Mouse (Mus musculus): ENCODE measurements around the gene Galm.

DNA sequence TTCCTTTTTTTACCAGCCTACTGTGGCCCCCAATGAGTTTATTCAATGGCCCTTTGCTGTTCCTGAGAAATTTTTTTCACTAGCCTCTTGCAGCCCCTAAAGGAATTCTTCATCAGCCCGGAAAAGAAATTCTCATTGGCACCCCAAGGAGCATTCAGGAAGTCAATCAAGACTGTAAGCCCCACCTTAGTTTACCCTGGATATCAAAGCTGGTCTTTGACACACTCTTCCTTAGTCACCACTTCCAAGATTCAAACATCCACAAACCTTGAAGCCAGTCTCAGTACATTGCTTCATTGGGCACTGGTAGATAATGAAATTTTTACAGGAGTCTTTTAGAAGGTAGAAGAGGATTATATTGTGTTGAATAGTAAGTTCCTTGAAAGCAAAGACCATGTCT is 5.4 kb upstream of the Galm start:
- TF ChIP-seq CTCF (IDR thresholded peaks at IDR 0.05; ENCODE audit: control insufficient read depth, insufficient read depth, insufficient replicate concordance, low read depth, low read length) (no peak), POLR2A (IDR thresholded peaks at IDR 0.05; ENCODE audit: control insufficient read depth, low read depth, low read length) (no peak)
